Mouse (Mus musculus) ES-E14 (cell line): Measurements from ENCODE around the gene Lamp1. TPM values are rescaled to one million over a fixed set of nuclear protein-coding genes. Genes with fewer than 3 reads are reported as not detected.

Experiments used
- DNase-seq: peaks from one replicate; pipeline ENCODE4 v3.0.0-alpha.2; 2013; ENCODE audit warnings: low read depth, low spot score
- H3K27ac ChIP-seq: 2 replicates; pipeline ENCODE4 v1.5.1; 2012; ENCODE audit warnings: low read depth, mild to moderate bottlenecking, low read length, moderate library complexity, mixed read lengths; ENCODE audit not compliant: poor library complexity, insufficient read depth, severe bottlenecking
- H3K36me3 ChIP-seq: 2 replicates; pipeline ENCODE4 v1.6.1; 2012; ENCODE audit warnings: mild to moderate bottlenecking, low read length, moderate library complexity, mixed read lengths; ENCODE audit not compliant: control insufficient read depth, poor library complexity, insufficient read depth, severe bottlenecking
- H3K4me1 ChIP-seq, 2 experiments: fragments of 150-350 bp in 1 of 2; sonication (generic) in 1 of 2; 2 replicates each; pipeline ENCODE4 v1.6.1; 2012; ENCODE audit warnings: low read length in 2 of 2, mild to moderate bottlenecking in 1 of 2, mixed read lengths in 1 of 2; ENCODE audit not compliant: control insufficient read depth in 2 of 2, insufficient read depth in 2 of 2, poor library complexity in 1 of 2
- H3K4me3 ChIP-seq, 2 experiments: fragments of 150-350 bp in 1 of 2; sonication (generic) in 1 of 2; 2 replicates each; pipeline ENCODE4 v1.5.1; 2012; ENCODE audit warnings: low read length in 2 of 2, low read depth in 1 of 2, mild to moderate bottlenecking in 1 of 2, mixed read lengths in 1 of 2; ENCODE audit not compliant: insufficient read depth in 1 of 2, poor library complexity in 1 of 2, severe bottlenecking in 1 of 2
- H3K9ac ChIP-seq: 2 replicates; pipeline ENCODE4 v1.6.1; 2012; ENCODE audit warnings: low read depth, mild to moderate bottlenecking, low read length, mixed read lengths; ENCODE audit not compliant: poor library complexity, insufficient read depth, severe bottlenecking
- H3K9me3 ChIP-seq: fragments of 150-350 bp; sonication (generic); 2 replicates; pipeline ENCODE4 v1.6.1; 2012; ENCODE audit warnings: low read depth, mild to moderate bottlenecking, low read length; ENCODE audit not compliant: control insufficient read depth, insufficient read depth
- CHD2 ChIP-seq: IDR thresholded peaks from 2 replicates; pipeline ENCODE4 v1.6.1; 2014; ENCODE audit warnings: mild to moderate bottlenecking, low read depth, low read length, inconsistent platforms
- HCFC1 ChIP-seq: IDR thresholded peaks from 2 replicates; pipeline ENCODE4 v1.6.1; 2012; ENCODE audit warnings: low read length, inconsistent platforms, borderline replicate concordance; ENCODE audit not compliant: insufficient read depth
- MAFK ChIP-seq: IDR thresholded peaks from 2 replicates; pipeline ENCODE4 v1.6.1; 2014; ENCODE audit warnings: mild to moderate bottlenecking, low read depth, low read length, inconsistent platforms; ENCODE audit not compliant: insufficient read depth
- ZC3H11A ChIP-seq: IDR thresholded peaks from 2 replicates; pipeline ENCODE4 v1.6.1; 2012; ENCODE audit warnings: low read depth, mild to moderate bottlenecking, inconsistent platforms, low read length, borderline replicate concordance
- ZNF384 ChIP-seq: IDR thresholded peaks from 2 replicates; pipeline ENCODE4 v1.6.1; 2012; ENCODE audit warnings: low read depth, low read length, inconsistent platforms
- in situ Hi-C, 2 experiments: fragments of 600-800 bp; cut with MboI; formaldehyde crosslinking; loops; one replicate each; pipeline ENCODE4 v1.15.1; 2025; ENCODE audit warnings: low sequenced_read_pairs in 2 of 2, inconsistent platforms in 1 of 2; ENCODE audit not compliant: unreplicated experiment in 2 of 2
- total RNA-seq: library from RNA; depleted of rRNA; stranded (reverse); fragments of 300-350 nt; gene quantifications from 2 replicates; pipeline ENCODE4 v1.2.3, GENCODE M21; 2012

Gene Lamp1
- total RNA-seq, 1 experiment, result 559 TPM

GRCm38 (mm10) chr8:13117096-13117495, 41.9 kb upstream of the Lamp1 start:
- Histone ChIP-seq H3K36me3 (peaks cover 4% of the 10 kb centered on the region; the same call in 1 of the 2 replicates), H3K27ac (no peak overlapping the region), H3K9ac (no peak overlapping the region), H3K9me3 (no peaks in the 10 kb centered on the region), H3K4me3 (no peak overlapping the region), H3K4me1 (no peaks in the 10 kb centered on the region)
- in situ Hi-C loops, result no loop called here
- no peak for TF ChIP-seq ZC3H11A
- TF ChIP-seq CHD2, result no peak
- TF ChIP-seq MAFK, result no peak
- TF ChIP-seq HCFC1, result no peak
- TF ChIP-seq ZNF384, result no peak
- no peak for DNase-seq

- Histone ChIP-seq H3K9ac (no peak overlapping the region), H3K4me1 (no peaks in the 10 kb centered on the region), H3K36me3 (peaks cover 4% of the 10 kb centered on the region; the same call in 1 of the 2 replicates), H3K4me3 (no peak overlapping the region), H3K9me3 (no peaks in the 10 kb centered on the region), H3K27ac (peak overlapping the region; percentile 27; the same call in 1 of the 2 replicates)
- TF ChIP-seq MAFK, result no peak
- TF ChIP-seq HCFC1, result no peak
- TF ChIP-seq ZNF384, result no peak
- TF ChIP-seq CHD2, result no peak
- no peak for TF ChIP-seq ZC3H11A
- no peak for DNase-seq
- in situ Hi-C loops, result no loop called here
Observed at GRCm38 (mm10) chr8:13118516-13118915, 40.4 kb upstream of the Lamp1 start.

- Histone ChIP-seq H3K9ac (no peak overlapping the region), H3K4me1 (no peaks in the 10 kb centered on the region; a peak in 1 of 4 replicates), H3K36me3 (peaks cover 12% of the 10 kb centered on the region), H3K4me3 (no peak overlapping the region), H3K27ac (no peak overlapping the region), H3K9me3 (no peaks in the 10 kb centered on the region)
- in situ Hi-C loops, result no loop called here
- no peak for DNase-seq
- TF ChIP-seq MAFK (no peak), ZC3H11A (no peak), CHD2 (no peak), ZNF384 (no peak), HCFC1 (no peak)
Observed at GRCm38 (mm10) chr8:13120882-13121665, 37.9 kb upstream of the Lamp1 start.

GRCm38 (mm10) chr8:13122887-13123421, 36.0 kb upstream of the Lamp1 start:
- H3K4me1 ChIP-seq, result no peaks in the 10 kb centered on the region; a peak in 1 of 4 replicates
- peaks cover 13% of the 10 kb centered on the region for H3K36me3 ChIP-seq
- no peaks in the 10 kb centered on the region for H3K9me3 ChIP-seq
- no peak for DNase-seq
- no peak overlapping the region; the same call in 1 of the 2 replicates for H3K27ac ChIP-seq
- in situ Hi-C loops, result no loop called here
- no peak overlapping the region for H3K9ac ChIP-seq
- H3K4me3 ChIP-seq, result no peak overlapping the region
- TF ChIP-seq ZC3H11A (no peak), HCFC1 (no peak), CHD2 (no peak), ZNF384 (no peak), MAFK (no peak)
